Mouse (Mus musculus): Measurements from ENCODE around the gene Ptar1. TPM values are rescaled to one million over a fixed set of nuclear protein-coding genes. Genes with fewer than 3 reads are reported as not detected.
A peak's percentile ranks its signal among the peaks of the same experiment; 100 is the strongest.

Ptar1 gene
- polyA plus RNA-seq, 1 experiment from 2014 or later: 5.6 TPM

GRCm38 (mm10) chr19:23686962-23687295, 300 bp upstream of the Ptar1 start:
- Histone ChIP-seq H3K4me1 (peaks cover 11% of the 10 kb centered on the region), H3K36me3 (no peaks in the 10 kb centered on the region), H3K4me3 (replicated peaks) (peak overlapping the region; percentile 93), H3K9me3 (replicated peaks) (no peaks in the 10 kb centered on the region), H3K27ac (peak overlapping the region; percentile 99), H3K27me3 (no peaks in the 10 kb centered on the region), H3K4me2 (peak overlapping the region; percentile 69), H3K9ac (peak overlapping the region; percentile 93)
- no peak for ATAC-seq (replicated peaks; ENCODE audit: low FRiP score)
- under 1% methylated on average over 14 of the region's 14 CpGs for WGBS

GRCm38 (mm10) chr19:23688421-23688946, 1.3 kb downstream of the Ptar1 start:
- 19% methylated on average over 4 of the region's 4 CpGs for WGBS
- peak overlapping the region; percentile 60; the same call in 1 of the 2 replicates for H3K27ac ChIP-seq

GRCm38 (mm10) chr19:23694344-23694743, 7.1 kb downstream of the Ptar1 start:
- Histone ChIP-seq H3K9ac (no peak overlapping the region), H3K36me3 (peaks cover 47% of the 10 kb centered on the region), H3K9me3 (replicated peaks) (no peaks in the 10 kb centered on the region), H3K27me3 (no peaks in the 10 kb centered on the region), H3K4me1 (0 out of 2 replicates have a peak, but pooled peaks cover 3% of the 10 kb centered on the region), H3K4me2 (no peak overlapping the region), H3K27ac (no peak overlapping the region), H3K4me3 (replicated peaks) (no peak overlapping the region)
- ATAC-seq (replicated peaks; ENCODE audit: low FRiP score): no peak
- WGBS: 80% methylated on average over 4 of the region's 4 CpGs

More at GRCm38 (mm10) chr19:23688421-23688946, 1.3 kb downstream of the Ptar1 start:
- Histone ChIP-seq H3K9ac (peak overlapping the region; percentile 39; the same call in 1 of the 2 replicates), H3K36me3 (no peaks in the 10 kb centered on the region), H3K4me2 (peak overlapping the region; percentile 69), H3K4me1 (peaks cover 11% of the 10 kb centered on the region), H3K4me3 (replicated peaks) (peak overlapping the region; percentile 93), H3K27me3 (no peaks in the 10 kb centered on the region), H3K9me3 (replicated peaks) (no peaks in the 10 kb centered on the region)
- ATAC-seq (replicated peaks; ENCODE audit: low FRiP score): no peak

GRCm38 (mm10) chr19:23697861-23698260, 10.6 kb downstream of the Ptar1 start:
- Histone ChIP-seq H3K4me2 (no peak overlapping the region), H3K4me3 (replicated peaks) (no peak overlapping the region), H3K27me3 (no peaks in the 10 kb centered on the region), H3K9me3 (replicated peaks) (no peaks in the 10 kb centered on the region), H3K27ac (no peak overlapping the region), H3K9ac (no peak overlapping the region), H3K36me3 (peaks cover 75% of the 10 kb centered on the region), H3K4me1 (no peaks in the 10 kb centered on the region)
- 77% methylated on average over 8 of the region's 8 CpGs for WGBS
- ATAC-seq (replicated peaks; ENCODE audit: low FRiP score): no peak

DNA sequence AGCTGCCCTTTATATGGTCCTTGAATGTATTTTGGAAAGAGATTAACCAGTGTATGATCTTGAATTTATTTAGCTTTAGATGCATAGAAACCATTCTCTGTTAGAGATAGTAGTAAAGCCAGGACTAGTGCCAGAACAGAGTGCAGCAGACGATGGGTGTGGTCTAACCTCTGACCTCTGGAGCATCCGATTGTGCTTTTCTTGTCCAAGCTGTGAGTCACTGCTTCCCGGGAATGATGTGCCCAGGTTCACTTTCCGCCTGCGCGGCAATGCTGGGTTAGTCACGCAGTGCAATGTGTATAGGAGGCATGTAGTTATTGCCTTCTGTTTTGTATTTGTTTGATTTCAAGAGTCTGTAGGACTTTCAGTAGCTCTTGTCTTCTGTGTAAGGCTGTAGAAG, 11.1 kb downstream of the Ptar1 start:
- Histone ChIP-seq H3K4me2 (no peak overlapping the region), H3K27ac (no peak overlapping the region), H3K4me1 (no peaks in the 10 kb centered on the region), H3K27me3 (no peaks in the 10 kb centered on the region), H3K9me3 (replicated peaks) (no peaks in the 10 kb centered on the region), H3K4me3 (replicated peaks) (no peak overlapping the region), H3K9ac (no peak overlapping the region), H3K36me3 (peaks cover 80% of the 10 kb centered on the region)
- 77% methylated on average over 7 of the region's 7 CpGs for WGBS
- ATAC-seq (replicated peaks; ENCODE audit: low FRiP score): no peak

DNA sequence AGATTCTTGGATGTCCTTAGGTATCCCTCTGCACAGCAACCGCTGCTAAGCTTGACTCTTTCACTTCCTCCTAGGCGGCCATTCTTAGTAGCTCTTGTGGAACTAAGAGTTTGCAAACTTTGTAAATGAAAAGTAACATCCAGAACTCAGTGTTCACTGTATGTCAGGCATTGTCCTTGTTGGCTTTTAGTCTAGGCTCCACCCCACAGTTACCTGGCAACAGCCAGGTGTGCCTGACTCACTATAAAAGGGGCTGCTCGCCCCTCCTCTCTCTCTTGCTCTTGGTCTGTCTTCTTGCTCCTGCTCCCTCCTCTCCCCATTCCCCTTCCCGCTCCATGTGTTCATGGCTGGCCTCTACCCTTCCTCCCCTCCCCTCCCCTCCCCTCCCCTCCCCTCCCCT, 11.9 kb downstream of the Ptar1 start:
- peaks cover 82% of the 10 kb centered on the region for H3K36me3 ChIP-seq
- no peak overlapping the region for H3K27ac ChIP-seq
- H3K27me3 ChIP-seq: no peaks in the 10 kb centered on the region
- H3K4me2 ChIP-seq: no peak overlapping the region
- no peak for ATAC-seq (replicated peaks; ENCODE audit: low FRiP score)
- H3K4me1 ChIP-seq: no peaks in the 10 kb centered on the region
- WGBS: 89% methylated on average over 4 of the region's 4 CpGs
- no peak overlapping the region for H3K9ac ChIP-seq
- H3K4me3 ChIP-seq (replicated peaks): no peak overlapping the region
- H3K9me3 ChIP-seq (replicated peaks): no peaks in the 10 kb centered on the region

GRCm38 (mm10) chr19:23702896-23703295, 15.7 kb downstream of the Ptar1 start:
- WGBS: 91% methylated on average over 10 of the region's 10 CpGs
- H3K9me3 ChIP-seq (replicated peaks): no peaks in the 10 kb centered on the region
- peaks cover 75% of the 10 kb centered on the region for H3K36me3 ChIP-seq
- no peaks in the 10 kb centered on the region for H3K27me3 ChIP-seq
- no peak overlapping the region for H3K9ac ChIP-seq
- no peak overlapping the region for H3K4me3 ChIP-seq (replicated peaks)
- H3K27ac ChIP-seq: no peak overlapping the region
- H3K4me2 ChIP-seq: no peak overlapping the region
- no peak for ATAC-seq (replicated peaks; ENCODE audit: low FRiP score)
- no peaks in the 10 kb centered on the region for H3K4me1 ChIP-seq

- WGBS: 78% methylated on average over 5 of the region's 5 CpGs
- Histone ChIP-seq H3K27me3 (no peaks in the 10 kb centered on the region), H3K9me3 (replicated peaks) (no peaks in the 10 kb centered on the region), H3K4me2 (no peak overlapping the region), H3K9ac (no peak overlapping the region), H3K4me3 (replicated peaks) (no peak overlapping the region), H3K27ac (no peak overlapping the region), H3K36me3 (peaks cover 78% of the 10 kb centered on the region), H3K4me1 (no peaks in the 10 kb centered on the region)
- ATAC-seq (replicated peaks; ENCODE audit: low FRiP score): no peak
Measured at GRCm38 (mm10) chr19:23705383-23705782, 18.2 kb downstream of the Ptar1 start.

DNA sequence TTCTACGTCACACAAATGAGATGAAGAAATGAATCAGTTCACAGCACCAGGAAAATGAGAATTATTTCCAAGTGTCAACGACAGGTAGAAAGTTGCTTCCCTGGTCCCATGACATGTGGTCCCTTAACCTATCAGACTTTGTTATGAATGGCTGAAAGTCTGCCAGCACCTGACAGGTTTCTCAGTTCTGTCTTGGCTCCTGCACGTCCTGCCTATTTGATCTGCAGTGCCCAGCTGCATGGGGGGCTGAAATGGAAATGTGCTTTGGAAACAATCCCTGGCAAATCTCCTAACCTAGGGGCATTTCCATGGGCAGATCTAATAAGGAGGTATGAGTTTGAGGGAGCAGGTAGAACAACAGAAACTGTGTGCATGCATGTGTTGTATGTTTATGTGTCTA, 59.3 kb downstream of the Ptar1 start:
- no peaks in the 10 kb centered on the region for H3K27me3 ChIP-seq
- 73% methylated on average over 3 of the region's 3 CpGs for WGBS
- no peak overlapping the region for H3K4me3 ChIP-seq (replicated peaks)
- H3K4me2 ChIP-seq: no peak overlapping the region
- H3K4me1 ChIP-seq: no peaks in the 10 kb centered on the region
- ATAC-seq (replicated peaks; ENCODE audit: low FRiP score): no peak
- no peak overlapping the region for H3K27ac ChIP-seq
- H3K36me3 ChIP-seq: no peaks in the 10 kb centered on the region
- H3K9me3 ChIP-seq (replicated peaks): no peaks in the 10 kb centered on the region
- no peak overlapping the region for H3K9ac ChIP-seq

- H3K27me3 ChIP-seq: peaks cover 26% of the 10 kb centered on the region
- peak overlapping the region; percentile 36 for H3K4me2 ChIP-seq
- no peaks in the 10 kb centered on the region for H3K9me3 ChIP-seq (replicated peaks)
- H3K4me3 ChIP-seq (replicated peaks): no peak overlapping the region
- no peaks in the 10 kb centered on the region for H3K36me3 ChIP-seq
- 17% methylated on average over 7 of the region's 7 CpGs for WGBS
- no peak for ATAC-seq (replicated peaks; ENCODE audit: low FRiP score)
- peaks cover 19% of the 10 kb centered on the region for H3K4me1 ChIP-seq
- no peak overlapping the region for H3K9ac ChIP-seq
- H3K27ac ChIP-seq: no peak overlapping the region
Measured at GRCm38 (mm10) chr19:23757011-23757410, 69.8 kb downstream of the Ptar1 start.

GRCm38 (mm10) chr19:23757961-23758553, 70.8 kb downstream of the Ptar1 start:
- 2% methylated on average over 40 of the region's 40 CpGs for WGBS
- Histone ChIP-seq H3K4me1 (peaks cover 19% of the 10 kb centered on the region), H3K4me2 (peak overlapping the region; percentile 94), H3K4me3 (replicated peaks) (peak overlapping the region; percentile 77), H3K27ac (peak overlapping the region; percentile 85), H3K36me3 (no peaks in the 10 kb centered on the region), H3K27me3 (peaks cover 26% of the 10 kb centered on the region), H3K9me3 (replicated peaks) (no peaks in the 10 kb centered on the region), H3K9ac (peak overlapping the region; percentile 66)
- peak; percentile 80 for ATAC-seq (replicated peaks; ENCODE audit: low FRiP score)

DNA sequence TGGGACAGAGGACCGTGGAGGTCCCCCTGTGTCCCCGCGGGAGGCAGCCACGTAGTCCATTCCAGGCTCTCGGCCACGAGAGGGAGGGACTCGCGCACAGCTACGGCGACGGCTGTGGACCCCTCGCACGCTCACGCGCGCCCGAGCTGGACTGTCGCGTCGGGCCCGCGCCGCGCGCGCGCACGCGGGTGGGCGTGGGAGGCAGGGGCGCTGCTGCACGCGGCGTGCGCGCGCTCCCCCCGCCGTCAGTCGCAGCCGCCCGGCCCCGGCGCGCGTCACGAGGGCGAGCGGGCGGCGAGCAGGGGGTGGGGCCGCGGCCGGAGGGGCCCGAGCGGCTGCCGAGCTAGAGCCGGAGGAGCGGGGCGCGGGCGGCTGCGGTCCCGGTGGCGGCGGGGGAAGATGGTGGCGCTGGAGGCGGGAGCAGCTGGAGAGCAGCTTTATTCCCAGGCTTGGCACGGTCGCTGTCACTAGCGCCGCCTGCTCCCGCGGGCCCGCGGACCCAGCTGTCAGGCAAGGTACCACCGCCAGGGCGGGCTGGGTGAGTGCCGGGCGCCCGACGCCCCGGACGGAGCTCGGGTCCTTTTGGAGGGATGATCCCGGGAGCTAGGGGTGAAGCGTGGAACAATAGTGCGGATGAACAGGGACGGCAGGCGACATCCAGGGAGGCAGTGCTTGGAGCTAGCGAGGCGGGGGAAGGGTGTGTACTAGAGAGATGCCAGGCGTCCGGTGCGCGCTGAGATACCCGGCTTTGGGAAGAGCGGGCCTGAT, 71.5 kb downstream of the Ptar1 start, which contains the start of gene Apba1:
Apba1 (plus strand) TSS at position 334 of the 768 bp plus-strand sequence.
- ATAC-seq (replicated peaks; ENCODE audit: low FRiP score): peak; percentile 88
- Histone ChIP-seq H3K27ac (peak within 1 kb of the TSS; percentile 85), H3K4me3 (replicated peaks) (peak within 1 kb of the TSS; percentile 77), H3K27me3 (peaks cover 26% of the 10 kb centered on the region), H3K4me2 (peak within 1 kb of the TSS; percentile 94), H3K9ac (peak within 1 kb of the TSS; percentile 66), H3K4me1 (peaks cover 19% of the 10 kb centered on the region), H3K36me3 (no peaks in the 10 kb centered on the region), H3K9me3 (replicated peaks) (no peaks in the 10 kb centered on the region)
- under 1% methylated on average over 96 of the region's 98 CpGs for WGBS
